Mouse (Mus musculus) liver, embryonic 14.5 days (tissue): Measurements from ENCODE around the gene Ccdc170.

Experiments used
- CTCF ChIP-seq: IDR thresholded peaks from 2 replicates; pipeline ENCODE4 v1.5.1; 2016; ENCODE audit warnings: antibody characterized with exemption, low read depth, control low read depth
- EP300 ChIP-seq: IDR thresholded peaks from 2 replicates; pipeline ENCODE4 v1.6.1; 2016; ENCODE audit warnings: antibody characterized with exemption, low read depth

GRCm38 (mm10) chr10:4473591-4473993 lies 8.7 kb upstream of the Ccdc170 start:
- TF ChIP-seq CTCF (no peak), EP300 (no peak)
